Mouse (Mus musculus) brain, adult 10 weeks (tissue): ENCODE data around the gene Ccr8. TPM values are rescaled to one million over a fixed set of nuclear protein-coding genes. Genes with fewer than 3 reads are reported as not detected.

Experiments
- polyA plus RNA-seq: library from polyadenylated mRNA; stranded (reverse); fragments of 350-450 nt; fragmentation: Illumina TruSeq; extraction: RNeasy Lipid Tissue Mini Kit (QIAGEN cat#74804); gene quantifications from one replicate; pipeline ENCODE4 v1.2.3, GENCODE M21; 2015; ENCODE audit warnings: low read depth, low replicate concordance

Gene Ccr8
- polyA plus RNA-seq: not detected

DNA sequence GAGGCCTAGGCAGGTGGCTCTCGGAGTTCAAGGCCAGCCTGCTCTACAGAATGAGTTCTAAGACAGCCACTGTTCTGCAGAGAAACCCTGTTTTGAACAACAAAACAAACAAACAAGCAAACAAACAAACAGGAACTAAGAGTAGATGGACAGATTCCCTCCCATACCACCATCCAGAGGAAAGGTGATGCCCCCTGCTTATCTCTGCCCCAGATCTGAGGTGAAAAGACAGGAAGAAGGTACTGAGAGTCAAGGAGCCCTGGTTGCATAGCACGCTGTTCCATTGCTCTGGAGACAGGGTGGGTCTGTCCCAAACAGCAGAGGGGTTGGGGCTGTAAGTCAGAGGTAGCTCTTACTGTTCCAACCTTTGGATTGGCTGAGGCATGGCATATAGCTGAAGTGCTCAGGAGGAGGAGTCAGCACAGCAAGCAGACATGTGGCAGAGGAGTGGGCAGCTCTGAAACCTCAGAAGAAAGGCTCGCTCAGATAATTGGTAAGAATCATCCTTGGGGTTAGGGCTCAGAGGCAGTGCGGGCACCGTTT lies at the start of gene Ccr8:
Ccr8 (plus strand) TSS at position 419 of the 543 bp plus-strand sequence.

DNA sequence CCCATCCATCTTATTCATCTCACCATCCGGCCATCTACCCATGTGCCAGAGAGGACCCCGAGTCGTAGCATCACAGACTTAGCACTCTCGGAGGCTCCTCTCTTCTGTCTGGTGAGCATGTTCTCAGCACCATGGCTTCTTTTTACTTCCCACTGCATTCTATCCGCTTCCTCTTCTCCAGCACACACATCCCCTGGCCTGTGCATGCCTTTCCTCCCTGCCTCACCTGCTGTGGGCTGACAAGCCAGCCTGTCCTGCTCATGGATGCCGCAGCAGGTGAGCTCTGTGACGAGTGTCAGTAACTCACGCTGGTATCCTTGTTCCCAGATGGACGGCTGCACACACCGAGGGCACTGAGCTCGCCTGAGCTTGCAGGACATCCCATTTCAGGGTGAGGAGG lies 22.1 kb upstream of the Ccr8 start, which contains the start of gene Cx3cr1:
Cx3cr1 (minus strand) TSS at position 101 of the 400 bp plus-strand sequence.

DNA sequence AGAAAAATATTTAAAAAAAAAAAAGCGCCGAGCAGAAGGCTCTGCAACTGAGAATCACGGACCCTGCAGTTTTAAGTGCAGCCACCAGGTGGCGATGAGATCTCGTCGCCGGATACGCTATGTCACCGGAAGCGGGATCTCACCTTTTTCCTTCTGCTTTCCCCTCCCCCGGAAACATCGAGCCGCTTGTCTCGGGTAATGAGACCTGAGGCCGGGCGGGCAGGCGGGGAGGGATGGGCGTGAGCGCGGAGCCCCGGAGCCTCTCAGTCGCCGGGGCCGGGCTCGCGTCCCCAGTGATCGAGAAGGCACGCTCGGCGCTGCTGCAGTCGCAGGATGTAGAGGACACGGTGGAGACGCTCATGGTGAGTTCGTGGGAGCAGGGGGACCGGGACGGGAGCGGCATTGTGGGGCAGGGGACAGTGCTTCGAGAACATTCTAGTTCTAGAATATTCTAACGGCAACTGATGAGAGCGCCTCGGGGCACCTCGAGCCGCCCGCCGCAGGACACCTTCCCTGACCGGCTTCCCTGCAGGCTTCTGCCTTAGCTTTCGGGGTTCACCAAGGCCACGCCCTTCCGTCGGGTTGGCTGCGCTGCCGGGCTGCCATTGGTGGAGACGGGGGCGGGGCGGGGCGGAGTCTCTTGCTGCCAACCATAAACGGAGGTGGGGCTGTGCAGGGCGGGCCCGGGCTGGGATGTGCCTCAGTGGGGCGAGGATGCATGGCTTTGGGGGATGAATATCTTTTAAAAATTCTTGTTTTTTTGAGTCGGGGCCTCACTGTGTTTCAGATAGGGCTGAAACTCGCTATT lies 18.5 kb downstream of the Ccr8 start, which contains the start of gene Slc25a38:
Slc25a38 (plus strand) TSS at position 164 of the 808 bp plus-strand sequence.

DNA sequence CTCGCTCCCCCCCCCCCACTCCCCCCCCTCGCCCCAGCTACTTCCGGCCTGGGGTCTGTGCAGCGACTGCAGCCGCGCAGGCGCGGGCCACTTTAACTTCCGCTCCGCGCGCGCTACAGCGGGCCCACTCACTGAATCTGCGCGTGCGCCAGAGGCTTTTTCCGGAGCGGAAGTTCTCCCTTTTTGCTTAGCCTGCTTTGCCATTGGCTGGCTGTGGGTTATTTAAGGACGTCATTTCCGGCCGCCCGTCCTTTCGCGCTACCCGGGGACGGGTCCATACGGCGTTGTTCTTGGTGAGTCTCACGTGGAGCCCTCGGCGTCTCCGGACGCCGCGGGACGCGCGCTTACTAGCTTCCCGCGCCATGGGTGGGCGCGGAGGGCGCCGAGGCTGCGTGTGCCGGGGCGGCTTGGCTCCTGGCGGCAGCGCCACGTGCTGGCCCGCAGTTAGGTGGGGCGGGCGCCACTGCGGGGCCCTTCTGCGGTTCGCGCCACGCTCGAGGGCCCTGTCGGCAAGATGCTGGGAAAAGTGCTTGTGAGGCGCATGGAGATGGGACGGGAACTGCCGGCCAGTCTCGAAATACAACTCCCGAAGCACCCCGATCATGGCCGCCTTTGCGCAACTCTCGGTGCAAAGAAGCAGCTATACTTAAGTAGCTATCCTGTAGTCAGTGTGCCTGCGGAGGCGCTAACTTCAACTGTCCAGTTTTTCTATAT lies 35.8 kb downstream of the Ccr8 start, which contains the start of gene Rpsa:
Rpsa (plus strand) TSS at position 152 of the 714 bp plus-strand sequence.

Other genes with a start within 250 kb of the Ccr8 start
- gene Wdr48, start 197.2 kb upstream of the Ccr8 start, polyA plus RNA-seq: 56.5 TPM
- gene Gorasp1, start 154.5 kb upstream of the Ccr8 start, polyA plus RNA-seq: 21.4 TPM
- 1.7 TPM for gene Ttc21a, start 154.5 kb upstream of the Ccr8 start, polyA plus RNA-seq
- 12.4 TPM for gene Csrnp1, start 107.5 kb upstream of the Ccr8 start, polyA plus RNA-seq
- gene Xirp1, start 68.5 kb upstream of the Ccr8 start, polyA plus RNA-seq: 0.12 TPM
- gene Cx3cr1, start 22.2 kb upstream of the Ccr8 start, polyA plus RNA-seq: 37.9 TPM
- gene Slc25a38, start 18.3 kb downstream of the Ccr8 start, polyA plus RNA-seq: 32.2 TPM
- 1,074 TPM for gene Rpsa, start 35.6 kb downstream of the Ccr8 start, polyA plus RNA-seq
- gene Mobp, start 57.6 kb downstream of the Ccr8 start, polyA plus RNA-seq: 1,305 TPM
- 32.7 TPM for gene Myrip, start 209.4 kb downstream of the Ccr8 start, polyA plus RNA-seq